Mouse (Mus musculus) ES-Bruce4 (cell line): Measurements from ENCODE around the gene Zfp574. TPM values are rescaled to one million over a fixed set of nuclear protein-coding genes. Genes with fewer than 3 reads are reported as not detected.
A peak's percentile ranks its signal among the peaks of the same experiment; 100 is the strongest.

Experiments
- H3K27ac ChIP-seq: 2 replicates; pipeline ENCODE4 v1.5.1; 2012; ENCODE audit warnings: low read length, inconsistent platforms; ENCODE audit not compliant: insufficient read depth
- H3K27me3 ChIP-seq: 2 replicates; pipeline ENCODE4 v1.6.1; 2012; ENCODE audit warnings: mild to moderate bottlenecking, low read length, inconsistent platforms; ENCODE audit not compliant: control insufficient read depth, poor library complexity, insufficient read depth, severe bottlenecking
- H3K36me3 ChIP-seq: 2 replicates; pipeline ENCODE4 v1.6.1; 2012; ENCODE audit warnings: inconsistent platforms, mild to moderate bottlenecking, low read length, moderate library complexity; ENCODE audit not compliant: control insufficient read depth, poor library complexity, insufficient read depth, severe bottlenecking
- H3K4me1 ChIP-seq: one replicate; pipeline ENCODE4 v1.8.1; 2011; ENCODE audit warnings: low read length; ENCODE audit not compliant: control insufficient read depth, insufficient read depth
- H3K4me3 ChIP-seq: 2 replicates; pipeline ENCODE4 v1.5.1; 2011; ENCODE audit warnings: low read depth, mild to moderate bottlenecking, low read length
- H3K9ac ChIP-seq: 2 replicates; pipeline ENCODE4 v1.6.1; 2012; ENCODE audit warnings: low read depth, mild to moderate bottlenecking, inconsistent platforms; ENCODE audit not compliant: poor library complexity, severe bottlenecking
- H3K9me3 ChIP-seq: replicated peaks from 2 replicates; pipeline ENCODE4 v1.6.1; 2012; ENCODE audit warnings: mild to moderate bottlenecking, low read length, inconsistent platforms; ENCODE audit not compliant: control insufficient read depth, poor library complexity, insufficient read depth, severe bottlenecking
- CTCF ChIP-seq: IDR thresholded peaks from one replicate; pipeline ENCODE4 v1.8.1; 2011; ENCODE audit warnings: low read depth, low read length
- EP300 ChIP-seq: IDR thresholded peaks from 2 replicates; pipeline ENCODE4 v1.6.1; 2011; ENCODE audit warnings: low read depth, low read length; ENCODE audit not compliant: insufficient read depth
- POLR2A ChIP-seq: IDR thresholded peaks from one replicate; pipeline ENCODE4 v1.8.1; 2011; ENCODE audit warnings: low read length; ENCODE audit not compliant: insufficient read depth
- polyA plus RNA-seq: library from polyadenylated mRNA; stranded (reverse); fragments of >200 nt; gene quantifications from 2 replicates; pipeline ENCODE4 v1.2.4, GENCODE M21; 2011; ENCODE audit warnings: low read depth; ENCODE audit not compliant: missing spikeins, insufficient read depth, insufficient read length

Zfp574 gene
- polyA plus RNA-seq, 1 experiment = 13.5 TPM

DNA sequence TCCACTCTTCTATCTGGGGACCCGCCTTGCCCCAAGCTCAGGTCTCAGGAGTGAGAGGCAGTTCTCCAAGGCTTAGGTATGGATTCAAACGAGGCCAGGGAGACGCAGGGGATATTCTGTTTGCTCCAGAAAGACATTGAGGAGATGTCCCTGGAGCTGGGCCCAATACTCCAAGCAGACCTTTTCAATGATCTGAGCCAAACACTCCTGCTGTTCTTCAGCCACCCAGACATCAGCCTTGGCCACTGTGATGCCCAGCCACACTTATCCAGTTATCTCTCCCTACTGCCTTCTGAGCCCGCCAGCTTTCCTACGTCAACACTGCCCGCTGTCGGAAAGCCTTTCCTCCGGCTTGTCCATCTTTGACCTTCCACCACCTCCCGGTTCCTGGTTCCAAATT, 38.0 kb downstream of the Zfp574 start:
- Histone ChIP-seq H3K36me3 (no peaks in the 10 kb centered on the region), H3K4me3 (peak overlapping the region; percentile 38), H3K9ac (0 out of 2 replicates have a peak overlapping the region, but pooled peaks have one; percentile 1), H3K9me3 (no peaks in the 10 kb centered on the region), H3K27me3 (no peaks in the 10 kb centered on the region), H3K4me1 (peaks cover 3% of the 10 kb centered on the region), H3K27ac (no peak overlapping the region)
- TF ChIP-seq CTCF = no peak

DNA sequence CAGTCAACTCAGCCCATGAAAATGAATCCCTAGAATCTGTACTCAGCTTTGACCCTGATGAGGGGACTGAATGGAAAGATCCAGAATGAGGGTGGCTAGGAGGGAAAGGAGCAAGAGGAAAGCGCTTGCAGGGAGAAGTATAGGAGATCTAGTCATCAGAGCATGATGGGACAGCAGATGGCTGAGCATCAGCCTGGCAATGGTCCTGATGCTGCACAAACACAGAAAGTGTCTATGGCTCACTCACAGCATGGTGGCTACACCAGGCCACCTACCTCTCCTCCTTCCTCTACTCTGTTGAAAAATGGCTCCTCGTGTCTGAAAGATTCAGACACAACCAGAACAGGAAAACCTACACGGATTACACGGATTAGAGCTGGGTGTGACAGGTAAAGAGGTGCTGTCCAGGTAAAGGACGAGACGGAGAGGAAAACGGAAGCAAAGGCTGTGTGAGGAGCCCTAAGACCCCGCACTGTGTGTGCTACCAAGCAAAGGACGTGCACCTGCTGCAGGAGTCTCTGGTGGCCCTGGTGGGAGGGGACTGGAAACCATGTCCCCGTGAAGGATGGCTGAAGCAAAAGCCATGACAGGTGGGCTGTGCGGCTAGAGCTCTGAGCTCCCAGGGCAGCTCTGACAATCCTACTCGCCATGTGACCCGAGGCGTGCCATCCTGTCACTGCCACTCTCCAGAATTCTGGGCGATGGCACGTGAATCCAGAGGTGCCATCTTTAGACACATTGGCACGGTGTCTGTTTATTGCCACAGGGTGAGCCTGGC, 40.0 kb downstream of the Zfp574 start:
- Histone ChIP-seq H3K36me3 (no peaks in the 10 kb centered on the region), H3K4me1 (no peaks in the 10 kb centered on the region), H3K27me3 (no peaks in the 10 kb centered on the region), H3K4me3 (no peak overlapping the region), H3K9ac (no peak overlapping the region), H3K27ac (no peak overlapping the region), H3K9me3 (no peaks in the 10 kb centered on the region)
- TF ChIP-seq POLR2A (no peak), EP300 (no peak), CTCF (no peak)

DNA sequence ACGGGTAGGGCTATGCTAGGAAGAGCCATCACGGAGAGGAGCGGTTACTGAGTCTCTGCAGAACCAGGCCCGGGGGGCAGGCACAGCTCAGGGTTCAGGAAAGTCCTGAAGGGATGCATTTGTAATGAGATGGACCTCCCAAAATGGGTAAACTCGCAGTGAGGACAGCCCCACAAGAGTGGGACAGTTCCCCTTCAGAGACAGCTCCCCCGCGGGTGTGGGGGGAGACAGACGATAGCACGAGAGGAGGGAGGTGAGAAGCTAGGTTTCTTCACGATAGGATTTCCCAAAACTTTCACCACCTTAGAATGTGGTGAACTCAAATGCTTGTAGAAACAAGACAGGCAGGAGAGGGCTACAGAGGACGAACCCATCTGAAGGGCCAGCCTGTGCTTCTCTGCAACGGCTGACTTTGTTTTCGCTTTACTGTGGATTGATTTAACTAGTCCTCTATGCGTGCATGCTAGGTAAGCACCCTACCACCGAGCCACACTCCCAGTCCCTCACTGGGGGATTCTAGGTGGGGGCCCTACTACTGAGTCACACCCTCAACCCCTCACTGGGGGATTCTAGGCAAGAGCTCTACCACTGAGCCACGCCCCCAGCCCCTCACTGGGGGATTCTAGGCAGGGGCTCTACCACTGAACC, 40.7 kb downstream of the Zfp574 start:
- Histone ChIP-seq H3K36me3 (no peaks in the 10 kb centered on the region), H3K9me3 (no peaks in the 10 kb centered on the region), H3K4me1 (no peaks in the 10 kb centered on the region), H3K27me3 (no peaks in the 10 kb centered on the region), H3K9ac (no peak overlapping the region), H3K27ac (no peak overlapping the region), H3K4me3 (no peak overlapping the region)
- TF ChIP-seq CTCF (no peak), POLR2A (no peak), EP300 (no peak)

DNA sequence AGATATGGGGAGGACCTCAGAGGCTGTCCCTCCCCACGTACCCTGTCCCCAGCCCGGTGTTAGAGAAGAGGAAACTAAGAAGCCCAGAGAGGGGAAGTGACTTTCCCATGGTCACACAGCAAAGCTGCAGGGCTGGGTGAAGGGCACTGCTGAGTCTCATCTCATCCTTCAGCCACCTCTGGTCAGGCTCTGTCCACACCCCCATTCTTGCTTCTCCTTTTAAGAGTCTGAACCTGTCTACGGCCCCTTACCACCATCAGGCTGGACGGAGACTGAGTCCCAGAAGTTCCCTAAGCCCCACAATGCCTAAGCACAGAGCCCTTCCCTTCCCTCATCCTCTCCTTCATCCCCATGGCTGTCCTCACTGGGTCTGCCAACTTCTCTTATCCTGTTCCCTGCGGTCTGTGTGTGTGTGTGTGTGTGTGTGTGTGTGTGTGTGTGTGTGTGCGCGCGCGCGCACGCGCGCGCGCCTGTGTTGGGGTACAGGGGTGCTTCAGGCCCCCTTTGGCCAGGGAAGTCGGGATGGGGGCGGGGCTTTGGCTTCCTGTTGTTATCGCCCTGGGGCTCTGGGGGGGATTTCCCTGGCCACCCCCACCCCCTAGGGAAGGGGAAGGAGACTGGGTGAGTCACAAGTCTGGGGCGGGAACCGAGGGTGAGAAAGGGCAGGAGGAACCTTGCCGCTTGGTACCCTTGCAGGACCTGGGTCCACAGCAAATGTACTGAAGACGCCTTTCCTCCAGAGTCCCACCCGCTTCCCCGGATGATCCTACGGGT, 47.9 kb downstream of the Zfp574 start:
- no peaks in the 10 kb centered on the region for H3K27me3 ChIP-seq
- H3K4me3 ChIP-seq = peak overlapping the region; percentile 7; the same call in 1 of the 2 replicates
- no peak overlapping the region for H3K9ac ChIP-seq
- H3K36me3 ChIP-seq = no peaks in the 10 kb centered on the region
- peaks cover 3% of the 10 kb centered on the region for H3K4me1 ChIP-seq
- no peak for TF ChIP-seq POLR2A
- no peak for TF ChIP-seq CTCF
- TF ChIP-seq EP300 = no peak
- H3K27ac ChIP-seq = no peak overlapping the region
- no peaks in the 10 kb centered on the region for H3K9me3 ChIP-seq

DNA sequence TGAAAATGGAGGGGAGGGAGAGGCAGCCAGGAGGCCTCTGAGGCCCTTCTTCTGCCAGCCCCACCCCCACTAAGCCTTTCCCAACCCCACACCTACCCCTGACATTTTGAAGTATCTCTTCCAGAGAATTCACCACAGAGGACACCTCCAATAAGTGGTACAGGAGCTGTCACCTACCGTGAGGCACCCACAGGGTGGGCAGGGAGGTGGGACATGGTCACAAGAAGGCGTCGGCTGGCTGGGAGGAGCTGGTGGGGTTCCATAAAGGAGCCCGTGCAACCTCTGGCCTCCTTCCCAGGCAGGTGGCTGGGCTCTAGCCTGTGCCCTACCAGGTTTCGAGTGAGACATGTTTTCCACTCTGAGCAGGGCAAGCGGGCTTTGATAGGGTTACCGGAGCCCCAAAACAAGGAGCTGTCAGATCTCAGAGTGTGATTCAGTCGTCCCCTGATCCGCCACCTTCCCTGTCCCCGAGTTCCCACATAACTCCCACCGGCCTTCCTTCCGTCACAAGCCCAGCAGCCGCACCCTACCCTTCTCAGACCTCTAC, 48.9 kb downstream of the Zfp574 start:
- no peak overlapping the region for H3K4me3 ChIP-seq
- H3K27ac ChIP-seq = no peak overlapping the region
- no peak overlapping the region for H3K9ac ChIP-seq
- H3K9me3 ChIP-seq = no peaks in the 10 kb centered on the region
- peaks cover 3% of the 10 kb centered on the region for H3K4me1 ChIP-seq
- H3K36me3 ChIP-seq = no peaks in the 10 kb centered on the region
- TF ChIP-seq CTCF (no peak), EP300 (no peak)
- H3K27me3 ChIP-seq = no peaks in the 10 kb centered on the region
